ENCODE assay signal across 21 mouse cellular contexts in genomic region chr3:60461828-60462521, GRCm38 (mm10). TPM values are rescaled to one million over a fixed set of nuclear protein-coding genes. Genes with fewer than 3 reads are reported as not detected.
A peak's percentile ranks its signal among the peaks of the same experiment; 100 is the strongest.
DNase-seq lines count a peak whose midpoint lies in the region; ATAC-seq and TF ChIP-seq lines count a peak whose summit lies in the region.
"Had no signal": no experiment of that assay in that cellular context is flagged by ENCODE, and none has a peak within 500 bp of the region (broad histone marks: within the 10 kb centered on the region; RNA-seq: fewer than 3 reads in every experiment).

No protein-coding gene starts in this region.

- ATAC-seq in lung, postnatal 0 days: peak; percentile 57
- ATAC-seq: liver, postnatal 0 days had no signal

- no peak for TF ChIP-seq POLR2A in cerebellum, adult 2 months (IDR thresholded peaks at IDR 0.05; ENCODE audit: borderline replicate concordance, insufficient read depth, low read length)

- TF ChIP-seq EP300 in lung, postnatal 0 days (IDR thresholded peaks at IDR 0.05): peak; percentile 26; the same call in 1 of the 2 replicates

- no peak overlapping the region for H3K9ac ChIP-seq in lung, postnatal 0 days (replicated peaks; ENCODE audit: low read depth)
- H3K9ac ChIP-seq: embryonic facial prominence, embryonic 15.5 days; liver, postnatal 0 days; midbrain, embryonic 12.5 days had no signal

- no peaks in the 10 kb centered on the region for H3K9me3 ChIP-seq in lung, postnatal 0 days (ENCODE audit: low read length)
- H3K9me3 ChIP-seq: embryonic facial prominence, embryonic 15.5 days; forebrain, embryonic 10.5 days; heart, embryonic 10.5 days; midbrain, embryonic 12.5 days had no signal

- DNase-seq in gastrocnemius, adult 2 months: no peak
- DNase-seq in gastrocnemius, postnatal 4 days (ENCODE audit: low spot score in 2 of 2): no peak
- peak; percentile 44 for DNase-seq in lung, postnatal 0 days (ENCODE audit: low spot score)
- no peak for DNase-seq in lung, postnatal 10 days
- peak; percentile 48 for DNase-seq in lung, postnatal 25 days (ENCODE audit: low spot score)
- no peak for DNase-seq in left cerebral cortex, adult 2 months (ENCODE audit: extremely low spot score in 1 of 2, low spot score in 2 of 2)
- DNase-seq in heart, postnatal 4 days: no peak
- DNase-seq in cerebellum, adult 2 months: no peak
- DNase-seq: adrenal gland, postnatal 10 days; cerebellum, postnatal 10 days; embryo, embryonic 11 days; gastrocnemius, postnatal 25 days; heart, postnatal 10 days; liver; liver, postnatal 0 days; right cerebral cortex, postnatal 14 days had no signal

- peak overlapping the region; percentile 20; the same call in 1 of the 2 replicates for H3K27ac ChIP-seq in gastrocnemius, adult 2 months
- H3K27ac ChIP-seq in lung, postnatal 0 days (ENCODE audit: low read length): no peak overlapping the region
- H3K27ac ChIP-seq in left cerebral cortex, adult 2 months: no peak overlapping the region
- no peak overlapping the region for H3K27ac ChIP-seq in cerebellum, adult 2 months (ENCODE audit: insufficient read depth, low read length)
- H3K27ac ChIP-seq: embryonic facial prominence, embryonic 15.5 days; forebrain, embryonic 10.5 days; heart, embryonic 10.5 days; midbrain, embryonic 12.5 days; stomach, postnatal 0 days had no signal

- no peak overlapping the region for H3K4me2 ChIP-seq in lung, postnatal 0 days (replicated peaks; ENCODE audit: low read depth, low read length)
- H3K4me2 ChIP-seq: embryonic facial prominence, embryonic 15.5 days; midbrain, embryonic 12.5 days had no signal

- no peaks in the 10 kb centered on the region for H3K36me3 ChIP-seq in lung, postnatal 0 days (ENCODE audit: insufficient read depth, low read length)
- H3K36me3 ChIP-seq: embryonic facial prominence, embryonic 15.5 days; forebrain, embryonic 10.5 days; heart, embryonic 10.5 days; midbrain, embryonic 12.5 days had no signal

- no peak overlapping the region for H3K4me3 ChIP-seq in gastrocnemius, adult 2 months
- no peak overlapping the region for H3K4me3 ChIP-seq in lung, postnatal 0 days (ENCODE audit: low read depth, low read length)
- H3K4me3 ChIP-seq in left cerebral cortex, adult 2 months: no peak overlapping the region
- H3K4me3 ChIP-seq in cerebellum, adult 2 months (replicated peaks; ENCODE audit: insufficient read depth, low read depth, low read length): no peak overlapping the region
- H3K4me3 ChIP-seq: embryonic facial prominence, embryonic 15.5 days; forebrain, embryonic 10.5 days; heart, embryonic 10.5 days; midbrain, embryonic 12.5 days had no signal

- H3K4me1 ChIP-seq in lung, postnatal 0 days (ENCODE audit: insufficient read depth, low read depth, low read length): no peaks in the 10 kb centered on the region
- H3K4me1 ChIP-seq in cerebellum, adult 2 months (ENCODE audit: control insufficient read depth, insufficient read depth, low read length): no peaks in the 10 kb centered on the region
- H3K4me1 ChIP-seq: embryonic facial prominence, embryonic 15.5 days; forebrain, embryonic 10.5 days; heart, embryonic 10.5 days; midbrain, embryonic 12.5 days had no signal

- 50% methylated on average over 6 of the region's 6 CpGs for WGBS in lung, postnatal 0 days
- 86% methylated on average over 6 of the region's 6 CpGs for WGBS in cerebellum, adult 2 months

- intact Hi-C loops in gastrocnemius, adult 2 months (cut with DNase I): loop anchor here (5.0 kb wide), 1 partner anchor 50 kb away; no protein-coding TSS in a partner anchor
- intact Hi-C loops in left cerebral cortex, adult 2 months (cut with DNase I): no loop called here

- TF ChIP-seq CTCF in gastrocnemius, adult 2 months (IDR thresholded peaks at IDR 0.05): no peak
- TF ChIP-seq CTCF in lung, postnatal 0 days (IDR thresholded peaks at IDR 0.05): no peak
- no peak for TF ChIP-seq CTCF in left cerebral cortex, adult 2 months (IDR thresholded peaks at IDR 0.05)
- no peak for TF ChIP-seq CTCF in cerebellum, adult 2 months (IDR thresholded peaks at IDR 0.05; ENCODE audit: borderline replicate concordance, insufficient read depth, low read depth, low read length)

- no peaks in the 10 kb centered on the region for H3K27me3 ChIP-seq in lung, postnatal 0 days (replicated peaks; ENCODE audit: insufficient read depth, low read length)
- no peaks in the 10 kb centered on the region for H3K27me3 ChIP-seq in cerebellum, adult 2 months (ENCODE audit: control insufficient read depth, insufficient read depth, low read length)
- H3K27me3 ChIP-seq: embryonic facial prominence, embryonic 15.5 days; midbrain, embryonic 12.5 days had no signal

RNA-seq across cellular contexts. Expression of gene Mbnl1, which starts 10.7 kb away (rescaled TPM):
- 100 to 1,000 TPM; 495 to 592 TPM for total RNA-seq in gastrocnemius, adult 2 months (2021)
- total RNA-seq in gastrocnemius, postnatal 4 days (2021): 100 to 1,000 TPM; 185 to 190 TPM
- polyA plus RNA-seq in lung, postnatal 0 days (2015; fragmentation: Nextera tagmentation; extraction: Ambion mirVana): 115 and 127 TPM in 2 replicates
- 100 to 1,000 TPM; 142 to 145 TPM for total RNA-seq in left cerebral cortex, adult 2 months (2021)
- total RNA-seq in heart, postnatal 4 days (2021): 100 to 1,000 TPM; 155 to 163 TPM
- polyA plus RNA-seq in cerebellum, adult 2 months (2012; rRNA removed): 62.7 and 66.7 TPM in 2 replicates

Comparison
In these comparisons a context has a peak if more than half of its experiments do, and no peak if none do; other contexts are left out.
1. DNase-seq: peak in lung, postnatal 0 days (single experiment) and lung, postnatal 25 days (single experiment); none in gastrocnemius, adult 2 months (single experiment), gastrocnemius, postnatal 4 days (0 of 2), lung, postnatal 10 days (single experiment), left cerebral cortex, adult 2 months (0 of 2), heart, postnatal 4 days (single experiment) and cerebellum, adult 2 months (0 of 2).